Mouse (Mus musculus): ENCODE data around the gene Notch4.
A peak's percentile ranks its signal among the peaks of the same experiment; 100 is the strongest.
"Not testable (repeated sequence)": the region's sequence is repeated elsewhere in the genome, so short reads cannot be mapped to it uniquely, and the experiment has no call there.

The Notch4 gene

GRCm38 (mm10) chr17:34564003-34564421 is at the start of gene Notch4:
Notch4 (plus strand) TSS chr17:34564268.
- no peak for DNase-seq (ENCODE audit: low spot score in 2 of 2)

- DNase-seq (ENCODE audit: low spot score in 2 of 2), result no peak
Observed at GRCm38 (mm10) chr17:34516514-34516913, 47.6 kb upstream of the Notch4 start.

- DNase-seq (ENCODE audit: low spot score in 2 of 2), result no peak
Observed at GRCm38 (mm10) chr17:34517252-34517651, 46.8 kb upstream of the Notch4 start, which contains the start of gene Btnl6. Btnl6 (minus strand) TSS chr17:34517352.

GRCm38 (mm10) chr17:34517795-34518194 is 46.3 kb upstream of the Notch4 start:
- no peak for DNase-seq (ENCODE audit: low spot score in 2 of 2)

- not testable (repeated sequence) for DNase-seq (ENCODE audit: low spot score in 2 of 2)
Observed at GRCm38 (mm10) chr17:34518571-34518970, 45.5 kb upstream of the Notch4 start.

GRCm38 (mm10) chr17:34519001-34519400 is 45.1 kb upstream of the Notch4 start:
- no peak for DNase-seq (ENCODE audit: low spot score in 2 of 2)

- no peak for DNase-seq (ENCODE audit: low spot score in 2 of 2)
Observed at GRCm38 (mm10) chr17:34532671-34533070, 31.4 kb upstream of the Notch4 start.

- not testable (repeated sequence) for DNase-seq (ENCODE audit: low spot score in 2 of 2)
Observed at GRCm38 (mm10) chr17:34543567-34543966, 20.5 kb upstream of the Notch4 start.

GRCm38 (mm10) chr17:34546797-34547196 is 17.3 kb upstream of the Notch4 start:
- DNase-seq (ENCODE audit: low spot score in 2 of 2), result no peak

GRCm38 (mm10) chr17:34547601-34548000 is 16.5 kb upstream of the Notch4 start:
- DNase-seq (ENCODE audit: low spot score in 2 of 2), result no peak

GRCm38 (mm10) chr17:34549156-34549555 is 14.9 kb upstream of the Notch4 start:
- no peak for DNase-seq (ENCODE audit: low spot score in 2 of 2)

GRCm38 (mm10) chr17:34549843-34550242 is 14.2 kb upstream of the Notch4 start:
- DNase-seq (ENCODE audit: low spot score in 2 of 2), result no peak

GRCm38 (mm10) chr17:34555483-34555882 is 8.6 kb upstream of the Notch4 start:
- DNase-seq (ENCODE audit: low spot score in 2 of 2), result peak in 1 of 2 experiments; percentile 70

- DNase-seq (ENCODE audit: low spot score in 2 of 2), result no peak
Observed at GRCm38 (mm10) chr17:34556406-34556805, 7.7 kb upstream of the Notch4 start.

GRCm38 (mm10) chr17:34557411-34557810 is 6.7 kb upstream of the Notch4 start:
- no peak for DNase-seq (ENCODE audit: low spot score in 2 of 2)

GRCm38 (mm10) chr17:34559116-34559515 is 5.0 kb upstream of the Notch4 start:
- no peak for DNase-seq (ENCODE audit: low spot score in 2 of 2)

- no peak for DNase-seq (ENCODE audit: low spot score in 2 of 2)
Observed at GRCm38 (mm10) chr17:34559895-34560294, 4.2 kb upstream of the Notch4 start.

GRCm38 (mm10) chr17:34560438-34560837 is 3.6 kb upstream of the Notch4 start:
- DNase-seq (ENCODE audit: low spot score in 2 of 2), result no peak

GRCm38 (mm10) chr17:34561200-34561599 is 2.9 kb upstream of the Notch4 start:
- no peak for DNase-seq (ENCODE audit: low spot score in 2 of 2)

- no peak for DNase-seq (ENCODE audit: low spot score in 2 of 2)
Observed at GRCm38 (mm10) chr17:34562595-34562994, 1.5 kb upstream of the Notch4 start.

- DNase-seq (ENCODE audit: low spot score in 2 of 2), result no peak
Observed at GRCm38 (mm10) chr17:34563354-34563753, 714 bp upstream of the Notch4 start.

GRCm38 (mm10) chr17:34564796-34565195 is 728 bp downstream of the Notch4 start:
- DNase-seq (ENCODE audit: low spot score in 2 of 2), result no peak

- no peak for DNase-seq (ENCODE audit: low spot score in 2 of 2)
Observed at GRCm38 (mm10) chr17:34567311-34567710, 3.2 kb downstream of the Notch4 start.

- DNase-seq (ENCODE audit: low spot score in 2 of 2), result no peak
Observed at GRCm38 (mm10) chr17:34568421-34568820, 4.4 kb downstream of the Notch4 start.
